Mouse (Mus musculus): ENCODE measurements around the gene Smurf2.

GRCm38 (mm10) chr11:106896561-106897168, 23.9 kb downstream of the Smurf2 start:
- TF ChIP-seq TAL1 (IDR thresholded peaks at IDR 0.05; ENCODE audit: low read length) (no peak), GATA1 (IDR thresholded peaks at IDR 0.05; ENCODE audit: low read length) (no peak)
